ENCODE assay signal across 23 mouse cellular contexts in genomic region chr9:121869973-121870515, GRCm38 (mm10). TPM values are rescaled to one million over a fixed set of nuclear protein-coding genes. Genes with fewer than 3 reads are reported as not detected.
DNase-seq lines count a peak whose midpoint lies in the region; ATAC-seq and TF ChIP-seq lines count a peak whose summit lies in the region.
"Had no signal": no experiment of that assay in that cellular context is flagged by ENCODE, and none has a peak within 500 bp of the region (broad histone marks: within the 10 kb centered on the region; RNA-seq: fewer than 3 reads in every experiment).

No protein-coding gene starts in this region.

- H3K9me3 ChIP-seq in midbrain, postnatal 0 days (ENCODE audit: low read length): no peaks in the 10 kb centered on the region
- H3K9me3 ChIP-seq in midbrain, embryonic 10.5 days (replicated peaks): no peaks in the 10 kb centered on the region
- H3K9me3 ChIP-seq in forebrain, embryonic 15.5 days: no peaks in the 10 kb centered on the region
- no peaks in the 10 kb centered on the region for H3K9me3 ChIP-seq in stomach, postnatal 0 days (ENCODE audit: control insufficient read depth, low read length)
- H3K9me3 ChIP-seq: embryonic facial prominence, embryonic 15.5 days; megakaryocyte, embryonic 14.5 days; stomach, embryonic 15.5 days had no signal

- no peak for TF ChIP-seq CTCF in midbrain, postnatal 0 days (IDR thresholded peaks at IDR 0.05)
- no peak for TF ChIP-seq CTCF in stomach, postnatal 0 days (IDR thresholded peaks at IDR 0.05; ENCODE audit: low read depth)

- 67% methylated on average over 4 of the region's 4 CpGs for whole genome bisulfite sequencing in midbrain, postnatal 0 days
- 71% methylated on average over 4 of the region's 4 CpGs for WGBS in midbrain, embryonic 10.5 days
- 44% methylated on average over 4 of the region's 4 CpGs for WGBS in forebrain, embryonic 15.5 days
- 53% methylated on average over 4 of the region's 4 CpGs for WGBS in stomach, postnatal 0 days

- no peaks in the 10 kb centered on the region for H3K27me3 ChIP-seq in midbrain, postnatal 0 days (ENCODE audit: insufficient read depth, low read length)
- no peaks in the 10 kb centered on the region for H3K27me3 ChIP-seq in midbrain, embryonic 10.5 days (ENCODE audit: low read depth, poor library complexity, severe bottlenecking)
- no peaks in the 10 kb centered on the region for H3K27me3 ChIP-seq in forebrain, embryonic 15.5 days
- H3K27me3 ChIP-seq in stomach, postnatal 0 days (ENCODE audit: control insufficient read depth, insufficient read depth, low read length): no peaks in the 10 kb centered on the region
- H3K27me3 ChIP-seq: embryonic facial prominence, embryonic 15.5 days; stomach, embryonic 15.5 days had no signal

- H3K36me3 ChIP-seq in midbrain, postnatal 0 days (ENCODE audit: insufficient read depth, low read length): no peaks in the 10 kb centered on the region
- H3K36me3 ChIP-seq in midbrain, embryonic 10.5 days: no peaks in the 10 kb centered on the region
- H3K36me3 ChIP-seq in forebrain, embryonic 15.5 days: no peaks in the 10 kb centered on the region
- H3K36me3 ChIP-seq in stomach, postnatal 0 days (ENCODE audit: control insufficient read depth, insufficient read depth, low read length): no peaks in the 10 kb centered on the region
- H3K36me3 ChIP-seq: embryonic facial prominence, embryonic 15.5 days; stomach, embryonic 15.5 days had no signal

- no peak overlapping the region for H3K9ac ChIP-seq in midbrain, postnatal 0 days (replicated peaks; ENCODE audit: low read length, poor library complexity, severe bottlenecking)
- no peak overlapping the region for H3K9ac ChIP-seq in forebrain, embryonic 15.5 days (replicated peaks)
- no peak overlapping the region for H3K9ac ChIP-seq in stomach, postnatal 0 days (ENCODE audit: low read length)
- H3K9ac ChIP-seq: embryonic facial prominence, embryonic 15.5 days; stomach, embryonic 15.5 days had no signal

- H3K27ac ChIP-seq in midbrain, postnatal 0 days (ENCODE audit: low read depth, low read length): no peak overlapping the region
- no peak overlapping the region for H3K27ac ChIP-seq in midbrain, embryonic 10.5 days (replicated peaks)
- H3K27ac ChIP-seq in forebrain, embryonic 15.5 days (replicated peaks): 0 out of 2 replicates have a peak overlapping the region, but pooled peaks have one; percentile 11
- 0 out of 2 replicates have a peak overlapping the region, but pooled peaks have one; percentile 45 for H3K27ac ChIP-seq in stomach, postnatal 0 days (replicated peaks)
- H3K27ac ChIP-seq: embryonic facial prominence, embryonic 15.5 days had no signal

- H3K4me3 ChIP-seq in midbrain, postnatal 0 days (ENCODE audit: low read depth, low read length): no peak overlapping the region
- no peak overlapping the region for H3K4me3 ChIP-seq in midbrain, embryonic 10.5 days
- H3K4me3 ChIP-seq in forebrain, embryonic 15.5 days: no peak overlapping the region
- no peak overlapping the region for H3K4me3 ChIP-seq in stomach, postnatal 0 days (ENCODE audit: low read depth, low read length)
- H3K4me3 ChIP-seq: embryonic facial prominence, embryonic 15.5 days; megakaryocyte, embryonic 14.5 days; stomach, embryonic 15.5 days had no signal

- peak; percentile 48 for DNase-seq in heart, adult 11 months
- DNase-seq in heart, postnatal 36 days: no peak
- peak; percentile 26 for DNase-seq in midbrain, postnatal 0 days (ENCODE audit: low spot score)
- DNase-seq in midbrain, embryonic 10.5 days (ENCODE audit: low spot score): no peak
- DNase-seq in stomach, postnatal 0 days (ENCODE audit: low spot score): no peak
- DNase-seq in heart, adult 18-20 months: no peak
- DNase-seq: B cell, adult 2 months; cerebellum, adult 9-11 months; embryo, embryonic 11 days; heart, postnatal 10 days; kidney, adult 9 months; kidney, postnatal 36 days; lung, adult 2 months had no signal

- intact Hi-C loops in heart, postnatal 36 days (cut with DNase I): no loop called here

- H3K4me2 ChIP-seq in midbrain, postnatal 0 days (ENCODE audit: low read depth, low read length, poor library complexity, severe bottlenecking): no peak overlapping the region
- no peak overlapping the region for H3K4me2 ChIP-seq in forebrain, embryonic 15.5 days (replicated peaks)
- no peak overlapping the region for H3K4me2 ChIP-seq in stomach, postnatal 0 days (replicated peaks; ENCODE audit: low read depth)
- H3K4me2 ChIP-seq: embryonic facial prominence, embryonic 15.5 days; heart, embryonic 11.5 days; liver, embryonic 11.5 days; stomach, embryonic 15.5 days had no signal

- no peaks in the 10 kb centered on the region for H3K4me1 ChIP-seq in midbrain, postnatal 0 days (ENCODE audit: insufficient read depth, low read length)
- peaks cover 6% of the 10 kb centered on the region for H3K4me1 ChIP-seq in midbrain, embryonic 10.5 days
- H3K4me1 ChIP-seq in forebrain, embryonic 15.5 days: peaks cover 9% of the 10 kb centered on the region
- H3K4me1 ChIP-seq in stomach, postnatal 0 days (replicated peaks; ENCODE audit: control insufficient read depth, insufficient read depth): no peaks in the 10 kb centered on the region
- H3K4me1 ChIP-seq: embryonic facial prominence, embryonic 15.5 days had no signal

- ATAC-seq in midbrain, postnatal 0 days (ENCODE audit: low FRiP score): no peak
- no peak for ATAC-seq in forebrain, embryonic 15.5 days (replicated peaks)
- no peak for ATAC-seq in stomach, postnatal 0 days (ENCODE audit: low FRiP score, low TSS enrichment)

- no peak for TF ChIP-seq EP300 in stomach, postnatal 0 days (optimal IDR thresholded peaks at IDR 0.05)

RNA-seq across cellular contexts. Expression of gene Higd1a, which starts 11.9 kb away (rescaled TPM):
- total RNA-seq in heart, postnatal 36 days (2021): 100 to 1,000 TPM; 209 to 218 TPM
- 30.6 and 42.8 TPM in 2 replicates for total RNA-seq in midbrain, postnatal 0 days (2014; rRNA removed)
- 179 and 182 TPM in 2 replicates for polyA plus RNA-seq in midbrain, postnatal 0 days (2015; fragmentation: Nextera tagmentation; extraction: Ambion mirVana)
- 207 and 245 TPM in 2 replicates for polyA plus RNA-seq in midbrain, embryonic 10.5 days (2016; fragmentation: Nextera tagmentation; extraction: Ambion mirVana)
- polyA plus RNA-seq in forebrain, embryonic 15.5 days (2015; fragmentation: Nextera tagmentation; extraction: Ambion mirVana): 124 and 129 TPM in 2 replicates
- polyA plus RNA-seq in stomach, postnatal 0 days (2015; fragmentation: Nextera tagmentation; extraction: Ambion mirVana): 631 and 679 TPM in 2 replicates
- 100 to 1,000 TPM; 202 to 214 TPM for total RNA-seq in heart, adult 18-20 months (2021)

RNA-seq across cellular contexts. Expression of gene Ackr2, which starts 28.1 kb away (rescaled TPM):
- total RNA-seq in heart, postnatal 36 days (2021): 1 to 10 TPM; 1.6 to 1.9 TPM
- 1.7 and 3.0 TPM in 2 replicates for total RNA-seq in midbrain, postnatal 0 days (2014; rRNA removed)
- polyA plus RNA-seq in midbrain, postnatal 0 days (2015; fragmentation: Nextera tagmentation; extraction: Ambion mirVana): 0.78 and 0.96 TPM in 2 replicates
- polyA plus RNA-seq in midbrain, embryonic 10.5 days (2016; fragmentation: Nextera tagmentation; extraction: Ambion mirVana): 0.78 and 0.84 TPM in 2 replicates
- polyA plus RNA-seq in forebrain, embryonic 15.5 days (2015; fragmentation: Nextera tagmentation; extraction: Ambion mirVana): 1.9 and 2.7 TPM in 2 replicates
- polyA plus RNA-seq in stomach, postnatal 0 days (2015; fragmentation: Nextera tagmentation; extraction: Ambion mirVana): 0.28 and 0.35 TPM in 2 replicates
- total RNA-seq in heart, adult 18-20 months (2021): 1 to 10 TPM; 1.2 to 1.4 TPM
- polyA plus RNA-seq: heart, embryonic 11.5 days had no signal

RNA-seq across cellular contexts. Expression of gene Ccdc13, which starts 30.8 kb away (rescaled TPM):
- not detected for total RNA-seq in heart, postnatal 36 days (2021)
- 2.8 and 3.0 TPM in 2 replicates for total RNA-seq in midbrain, postnatal 0 days (2014; rRNA removed)
- polyA plus RNA-seq in midbrain, postnatal 0 days (2015; fragmentation: Nextera tagmentation; extraction: Ambion mirVana): 4.1 and 4.8 TPM in 2 replicates
- polyA plus RNA-seq in midbrain, embryonic 10.5 days (2016; fragmentation: Nextera tagmentation; extraction: Ambion mirVana): 2.4 and 2.9 TPM in 2 replicates
- polyA plus RNA-seq in forebrain, embryonic 15.5 days (2015; fragmentation: Nextera tagmentation; extraction: Ambion mirVana): 1.9 and 3.0 TPM in 2 replicates
- 0.16 and 0.19 TPM in 2 replicates for polyA plus RNA-seq in stomach, postnatal 0 days (2015; fragmentation: Nextera tagmentation; extraction: Ambion mirVana)
- total RNA-seq in heart, adult 18-20 months (2021): under 1 TPM in 1 of 2 experiments, not detected in 1; 0.36 TPM
- total RNA-seq: heart, postnatal 10 days; neutrophil, adult 5-6 weeks had no signal

RNA-seq across cellular contexts. Expression of gene Cyp8b1, which starts 46.1 kb away (rescaled TPM):
- total RNA-seq in heart, postnatal 36 days (2021): not detected
- not detected in 2 replicates for total RNA-seq in midbrain, postnatal 0 days (2014; rRNA removed)
- polyA plus RNA-seq in midbrain, postnatal 0 days (2015; fragmentation: Nextera tagmentation; extraction: Ambion mirVana): not detected in 2 replicates
- polyA plus RNA-seq in midbrain, embryonic 10.5 days (2016; fragmentation: Nextera tagmentation; extraction: Ambion mirVana): not detected in 2 replicates
- 0.15 TPM in 1 of 2 replicates, not detected in the other for polyA plus RNA-seq in forebrain, embryonic 15.5 days (2015; fragmentation: Nextera tagmentation; extraction: Ambion mirVana)
- polyA plus RNA-seq in stomach, postnatal 0 days (2015; fragmentation: Nextera tagmentation; extraction: Ambion mirVana): 0.85 and 1.2 TPM in 2 replicates
- not detected for total RNA-seq in heart, adult 18-20 months (2021)
- total RNA-seq: gastrocnemius, adult 18-20 months; heart, postnatal 10 days; left cerebral cortex, adult 8-10 months; neutrophil, adult 5-6 weeks had no signal
- polyA plus RNA-seq: embryonic facial prominence, embryonic 15.5 days; heart, embryonic 11.5 days; limb, embryonic 11.5 days; liver, embryonic 11.5 days had no signal

Comparison
In these comparisons a context has a peak if more than half of its experiments do, and no peak if none do; other contexts are left out.
1. DNase-seq: peak in heart, adult 11 months (single experiment) and midbrain, postnatal 0 days (single experiment); none in heart, postnatal 36 days (0 of 2), midbrain, embryonic 10.5 days (single experiment), stomach, postnatal 0 days (single experiment) and heart, adult 18-20 months (0 of 2).
2. H3K27ac ChIP-seq: peak in forebrain, embryonic 15.5 days (single experiment) and stomach, postnatal 0 days (single experiment); none in midbrain, postnatal 0 days (single experiment) and midbrain, embryonic 10.5 days (single experiment).